Mouse (Mus musculus): ENCODE measurements around the gene Tagln. TPM values are rescaled to one million over a fixed set of nuclear protein-coding genes. Genes with fewer than 3 reads are reported as not detected.

Tagln gene
- 1 to 10 TPM; 2.7 to 3.2 TPM for polyA plus RNA-seq (2017; shearing (Covaris generic))

GRCm38 (mm10) chr9:45935628-45936210, at the start of gene Tagln:
Gene Tagln, minus strand, starts transcription at chr9:45936058.

GRCm38 (mm10) chr9:45955107-45955963, 19.5 kb upstream of the Tagln start, which contains the start of gene Sidt2:
Gene Sidt2, minus strand, starts transcription at chr9:45955258.

GRCm38 (mm10) chr9:45906355-45907077, 29.3 kb downstream of the Tagln start, which contains the start of the genes Pcsk7 and Rnf214:
Gene Pcsk7, plus strand, starts transcription at chr9:45906497.
Gene Rnf214, minus strand, starts transcription at chr9:45906911.

Other genes with a start within 250 kb of the Tagln start
- 10 to 100 TPM; 11.5 to 12.4 TPM for gene Cep164, start 107.4 kb downstream of the Tagln start, polyA plus RNA-seq (2017; shearing (Covaris generic))
- 1 to 10 TPM; 3.8 to 4.6 TPM for gene Bace1, start 97.5 kb downstream of the Tagln start, polyA plus RNA-seq (2017; shearing (Covaris generic))
- gene Pcsk7, start 29.6 kb downstream of the Tagln start, polyA plus RNA-seq (2017; shearing (Covaris generic)), result 10 to 100 TPM; 26.4 to 43.8 TPM
- 10 to 100 TPM; 31.9 to 44.1 TPM for gene Rnf214, start 29.1 kb downstream of the Tagln start, polyA plus RNA-seq (2017; shearing (Covaris generic))
- gene Sidt2, start 19.2 kb upstream of the Tagln start, polyA plus RNA-seq (2017; shearing (Covaris generic)), result 100 to 1,000 TPM; 172 to 220 TPM
- 10 to 100 TPM; 83.5 to 94.4 TPM for gene Pafah1b2, start 76.6 kb upstream of the Tagln start, polyA plus RNA-seq (2017; shearing (Covaris generic))
- 10 to 100 TPM; 27.0 to 33.0 TPM for gene Sik3, start 76.8 kb upstream of the Tagln start, polyA plus RNA-seq (2017; shearing (Covaris generic))